Mouse (Mus musculus): ENCODE results near the gene Tent4a. TPM values are rescaled to one million over a fixed set of nuclear protein-coding genes. Genes with fewer than 3 reads are reported as not detected.
A peak's percentile ranks its signal among the peaks of the same experiment; 100 is the strongest.

Gene Tent4a
- polyA plus RNA-seq, 1 experiment from 2014 or later, result 27.7 TPM

GRCm38 (mm10) chr13:69562654-69563574 lies 28.5 kb upstream of the Tent4a start:
- DNase-seq (ENCODE audit: low read depth, low spot score), result no peak
- ChIA-PET POLR2A (no interaction called here), CTCF (no interaction called here)
- no peaks in the 10 kb centered on the region for H3K27me3 ChIP-seq
- in situ Hi-C loops (cut with MboI; ENCODE audit: low pct_unique_long_range_greater_than_20kb), result no loop called here
- no peak for ATAC-seq
- no peak for TF ChIP-seq CTCF (IDR thresholded peaks at IDR 0.05)

GRCm38 (mm10) chr13:69562004-69562403 lies 27.6 kb upstream of the Tent4a start:
- no peak for DNase-seq (ENCODE audit: low read depth, low spot score)
- ChIA-PET POLR2A (no interaction called here), CTCF (interaction anchor here (0.8 to 1.2 kb wide), 2 partner anchors 9 to 47 kb away, joined by 3 read pairs; no protein-coding TSS in a partner anchor)
- no peak for ATAC-seq
- no peaks in the 10 kb centered on the region for H3K27me3 ChIP-seq
- no peak for TF ChIP-seq CTCF (IDR thresholded peaks at IDR 0.05)
- in situ Hi-C loops (cut with MboI; ENCODE audit: low pct_unique_long_range_greater_than_20kb), result no loop called here

- no peak for ATAC-seq
- CTCF ChIA-PET, result no interaction called here
- POLR2A ChIA-PET, result interaction anchor here (0.6 kb wide), 1 partner anchor 87 kb away, joined by 3 read pairs; no protein-coding TSS in a partner anchor
Observed at GRCm38 (mm10) chr13:69559291-69559961, 25.0 kb upstream of the Tent4a start.

GRCm38 (mm10) chr13:69558098-69558660 lies 23.8 kb upstream of the Tent4a start:
- no peak for TF ChIP-seq CTCF (IDR thresholded peaks at IDR 0.05)
- DNase-seq (ENCODE audit: low read depth, low spot score) (no peak), ATAC-seq (no peak)
- ChIA-PET POLR2A (no interaction called here), CTCF (interaction anchor here (1.0 kb wide), 1 partner anchor 41 kb away, joined by 4 read pairs; no protein-coding TSS in a partner anchor)
- H3K27me3 ChIP-seq, result no peaks in the 10 kb centered on the region
- in situ Hi-C loops (cut with MboI; ENCODE audit: low pct_unique_long_range_greater_than_20kb), result no loop called here

More at GRCm38 (mm10) chr13:69559291-69559961, 25.0 kb upstream of the Tent4a start:
- in situ Hi-C loops (cut with MboI; ENCODE audit: low pct_unique_long_range_greater_than_20kb), result no loop called here
- DNase-seq (ENCODE audit: low read depth, low spot score), result no peak
- H3K27me3 ChIP-seq, result no peaks in the 10 kb centered on the region
- no peak for TF ChIP-seq CTCF (IDR thresholded peaks at IDR 0.05)

GRCm38 (mm10) chr13:69556728-69557127 lies 22.3 kb upstream of the Tent4a start:
- TF ChIP-seq CTCF (IDR thresholded peaks at IDR 0.05), result no peak
- ATAC-seq (no peak), DNase-seq (ENCODE audit: low read depth, low spot score) (no peak)
- in situ Hi-C loops (cut with MboI; ENCODE audit: low pct_unique_long_range_greater_than_20kb), result no loop called here
- ChIA-PET POLR2A (interaction anchor here (0.8 kb wide), 1 partner anchor 77 kb away, joined by 4 read pairs; no protein-coding TSS in a partner anchor), CTCF (interaction anchor here (1.6 to 2.1 kb wide), 2 partner anchors 73 to 99 kb away, joined by 5 to 6 read pairs; no protein-coding TSS in a partner anchor)
- H3K27me3 ChIP-seq, result no peaks in the 10 kb centered on the region

- no peak for DNase-seq (ENCODE audit: low read depth, low spot score)
- no peaks in the 10 kb centered on the region for H3K27me3 ChIP-seq
- CTCF ChIA-PET, result interaction anchor here (1.0 to 2.1 kb wide), 4 partner anchors 16 to 99 kb away, joined by 3 to 6 read pairs (median 4); no protein-coding TSS in a partner anchor
- ATAC-seq, result no peak
- no peak for TF ChIP-seq CTCF (IDR thresholded peaks at IDR 0.05)
- in situ Hi-C loops (cut with MboI; ENCODE audit: low pct_unique_long_range_greater_than_20kb), result no loop called here
- POLR2A ChIA-PET, result interaction anchor here (0.8 kb wide), 2 partner anchors 73 to 78 kb away, joined by 3 to 4 read pairs; no protein-coding TSS in a partner anchor
Observed at GRCm38 (mm10) chr13:69555957-69556482, 21.6 kb upstream of the Tent4a start.

GRCm38 (mm10) chr13:69555045-69555444 lies 20.6 kb upstream of the Tent4a start:
- ATAC-seq, result no peak
- POLR2A ChIA-PET, result interaction anchor here (0.6 to 0.8 kb wide), 2 partner anchors 48 to 74 kb away, joined by 3 read pairs; no protein-coding TSS in a partner anchor
- in situ Hi-C loops (cut with MboI; ENCODE audit: low pct_unique_long_range_greater_than_20kb), result no loop called here

GRCm38 (mm10) chr13:69554255-69554654 lies 19.8 kb upstream of the Tent4a start:
- no peak for TF ChIP-seq CTCF (IDR thresholded peaks at IDR 0.05)
- ChIA-PET CTCF (interaction anchor here (1.5 kb wide), 1 partner anchor 14 kb away, joined by 4 read pairs; no protein-coding TSS in a partner anchor), POLR2A (interaction anchor here (0.6 kb wide), 1 partner anchor 47 kb away, joined by 3 read pairs; no protein-coding TSS in a partner anchor)
- DNase-seq (ENCODE audit: low read depth, low spot score), result no peak
- no peaks in the 10 kb centered on the region for H3K27me3 ChIP-seq
- in situ Hi-C loops (cut with MboI; ENCODE audit: low pct_unique_long_range_greater_than_20kb), result loop anchor here (5.0 kb wide), 2 partner anchors 58 to 103 kb away; partner anchors contain the start of gene Srd5a1
- ATAC-seq, result no peak

More at GRCm38 (mm10) chr13:69555045-69555444, 20.6 kb upstream of the Tent4a start:
- no peak for TF ChIP-seq CTCF (IDR thresholded peaks at IDR 0.05)
- no peaks in the 10 kb centered on the region for H3K27me3 ChIP-seq
- DNase-seq (ENCODE audit: low read depth, low spot score), result no peak
- CTCF ChIA-PET, result interaction anchor here (1.0 to 2.1 kb wide), 4 partner anchors 17 to 100 kb away, joined by 3 to 6 read pairs (median 4); no protein-coding TSS in a partner anchor

GRCm38 (mm10) chr13:69553024-69553423 lies 18.6 kb upstream of the Tent4a start:
- TF ChIP-seq CTCF (IDR thresholded peaks at IDR 0.05), result peak; percentile 78
- ChIA-PET POLR2A (no interaction called here), CTCF (interaction anchor here (0.6 to 1.9 kb wide), 13 partner anchors 8 to 103 kb away, joined by 3 to 8 read pairs (median 3); partner anchors contain the start of gene Srd5a1)
- ATAC-seq (no peak), DNase-seq (ENCODE audit: low read depth, low spot score) (no peak)
- in situ Hi-C loops (cut with MboI; ENCODE audit: low pct_unique_long_range_greater_than_20kb), result loop anchor here (5.0 kb wide), 2 partner anchors 59 to 104 kb away; partner anchors contain the start of gene Srd5a1
- no peaks in the 10 kb centered on the region for H3K27me3 ChIP-seq
